Mouse (Mus musculus) testis, adult 2 months (tissue): ENCODE results near the gene Erp29.

ENCODE experiments used
- CTCF ChIP-seq: fragments of 200-500 bp; IDR thresholded peaks from 2 replicates; pipeline ENCODE4 v1.5.1; 2012; ENCODE audit warnings: low read depth, mild to moderate bottlenecking, inconsistent platforms, low read length, moderate library complexity; ENCODE audit not compliant: control insufficient read depth, insufficient read depth, insufficient replicate concordance
- POLR2A ChIP-seq: fragments of 200-500 bp; IDR thresholded peaks from 2 replicates; pipeline ENCODE4 v1.6.1; 2012; ENCODE audit warnings: low read depth, mild to moderate bottlenecking, inconsistent platforms, low read length, moderate library complexity; ENCODE audit not compliant: control insufficient read depth

- TF ChIP-seq POLR2A (no peak), CTCF (no peak)
Measured at GRCm38 (mm10) chr5:121410975-121411374, 41.3 kb downstream of the Erp29 start.
